8 mouse cellular contexts compared by ENCODE assay signal in the genomic region with DNA sequence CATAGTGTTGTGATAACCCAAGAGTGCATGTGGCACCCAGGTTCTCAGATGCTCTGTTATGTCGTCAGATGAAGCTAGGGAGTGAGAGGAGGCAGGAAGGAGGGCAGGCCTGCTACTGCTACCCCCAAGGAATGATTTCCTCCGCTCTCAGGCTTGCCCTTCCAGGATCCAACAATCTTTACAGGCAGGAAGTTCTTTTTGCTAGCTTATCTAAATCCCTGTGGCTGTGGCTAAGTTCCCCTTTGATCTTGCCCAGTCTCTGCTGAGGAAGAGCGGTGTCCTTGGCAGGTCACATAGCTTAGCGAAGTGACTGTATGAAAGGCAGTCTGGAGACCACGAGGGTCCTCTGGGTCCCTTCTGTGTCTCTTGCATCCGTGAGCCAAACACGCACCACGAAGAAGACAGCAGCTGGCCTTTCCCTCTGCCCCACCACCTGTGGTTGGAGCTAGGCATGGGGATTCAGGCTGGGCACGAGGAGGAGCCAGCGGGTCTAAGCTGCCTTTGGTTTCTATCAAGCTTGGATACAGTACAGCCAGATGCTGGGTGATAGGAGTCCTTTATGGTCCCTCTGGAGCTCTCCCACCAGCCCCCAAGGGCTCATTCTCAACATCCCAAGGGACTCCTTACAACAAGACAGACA. TPM values are rescaled to one million over a fixed set of nuclear protein-coding genes. Genes with fewer than 3 reads are reported as not detected.
A peak's percentile ranks its signal among the peaks of the same experiment; 100 is the strongest.
DNase-seq lines count a peak whose midpoint lies in the region; ATAC-seq and TF ChIP-seq lines count a peak whose summit lies in the region.
"Had no signal": no experiment of that assay in that cellular context is flagged by ENCODE, and none has a peak within 500 bp of the region (broad histone marks: within the 10 kb centered on the region; RNA-seq: fewer than 3 reads in every experiment).

No protein-coding gene starts in this region.

- no peaks in the 10 kb centered on the region for H3K79me2 ChIP-seq in liver, adult 2 months (ENCODE audit: control insufficient read depth, insufficient read depth, low read length)

- H3K27ac ChIP-seq in liver, adult 2 months (replicated peaks; ENCODE audit: insufficient read depth, low read depth, low read length): peak overlapping the region; percentile 29; the same call in 1 of the 2 replicates
- peak overlapping the region; percentile 72 for H3K27ac ChIP-seq in embryonic facial prominence, embryonic 10.5 days (replicated peaks)
- H3K27ac ChIP-seq in hindbrain, embryonic 13.5 days: peak overlapping the region; percentile 70; the same call in 1 of the 2 replicates
- H3K27ac ChIP-seq in midbrain, postnatal 0 days (ENCODE audit: low read depth, low read length): no peak overlapping the region; the same call in 1 of the 2 replicates
- H3K27ac ChIP-seq: kidney, postnatal 0 days had no signal

- H3K27me3 ChIP-seq in liver, adult 2 months (ENCODE audit: control insufficient read depth, insufficient read depth, low read length): no peaks in the 10 kb centered on the region
- peaks cover 21% of the 10 kb centered on the region for H3K27me3 ChIP-seq in embryonic facial prominence, embryonic 10.5 days (replicated peaks; ENCODE audit: low read depth, poor library complexity, severe bottlenecking)
- no peaks in the 10 kb centered on the region for H3K27me3 ChIP-seq in hindbrain, embryonic 13.5 days
- no peaks in the 10 kb centered on the region for H3K27me3 ChIP-seq in midbrain, postnatal 0 days (ENCODE audit: insufficient read depth, low read length)

- H3K9me3 ChIP-seq in embryonic facial prominence, embryonic 10.5 days: no peaks in the 10 kb centered on the region
- no peaks in the 10 kb centered on the region for H3K9me3 ChIP-seq in hindbrain, embryonic 13.5 days
- no peaks in the 10 kb centered on the region for H3K9me3 ChIP-seq in midbrain, postnatal 0 days (ENCODE audit: low read length)

- H3K4me3 ChIP-seq in liver, adult 2 months (ENCODE audit: insufficient read depth, low read depth, low read length): no peak overlapping the region
- H3K4me3 ChIP-seq in embryonic facial prominence, embryonic 10.5 days: no peak overlapping the region
- no peak overlapping the region for H3K4me3 ChIP-seq in hindbrain, embryonic 13.5 days
- H3K4me3 ChIP-seq in midbrain, postnatal 0 days (ENCODE audit: low read depth, low read length): no peak overlapping the region

- no peak for ATAC-seq in hindbrain, embryonic 13.5 days (ENCODE audit: low FRiP score)
- no peak for ATAC-seq in midbrain, postnatal 0 days (ENCODE audit: low FRiP score)

- DNase-seq in liver, adult 2 months (ENCODE audit: extremely low read depth, low read depth, low spot score): no peak
- no peak for DNase-seq in liver
- no peak for DNase-seq in embryonic facial prominence, embryonic 10.5 days (ENCODE audit: low spot score)
- no peak for DNase-seq in midbrain, postnatal 0 days (ENCODE audit: low spot score)
- no peak for DNase-seq in layer of hippocampus, adult 9-10 months (ENCODE audit: low spot score)
- no peak for DNase-seq in right cerebral cortex, postnatal 4 days

- TF ChIP-seq CTCF in liver, adult 2 months (IDR thresholded peaks at IDR 0.05; ENCODE audit: low read depth, low read length): no peak
- no peak for TF ChIP-seq CTCF in midbrain, postnatal 0 days (IDR thresholded peaks at IDR 0.05)

- peaks cover 10% of the 10 kb centered on the region for H3K4me1 ChIP-seq in liver, adult 2 months (ENCODE audit: control insufficient read depth, insufficient read depth, low read length)
- peaks cover 100% of the 10 kb centered on the region for H3K4me1 ChIP-seq in embryonic facial prominence, embryonic 10.5 days
- peaks cover 100% of the 10 kb centered on the region for H3K4me1 ChIP-seq in hindbrain, embryonic 13.5 days (replicated peaks)
- H3K4me1 ChIP-seq in midbrain, postnatal 0 days (ENCODE audit: insufficient read depth, low read length): peaks cover 66% of the 10 kb centered on the region

- WGBS in liver, adult 2 months: 67% methylated on average over 10 of the region's 10 CpGs
- 32% methylated on average over 10 of the region's 10 CpGs for WGBS in embryonic facial prominence, embryonic 10.5 days
- WGBS in hindbrain, embryonic 13.5 days: 42% methylated on average over 10 of the region's 10 CpGs
- 26% methylated on average over 10 of the region's 10 CpGs for WGBS in midbrain, postnatal 0 days

- no peak for TF ChIP-seq POLR2A in liver, adult 2 months (IDR thresholded peaks at IDR 0.05; ENCODE audit: extremely low read depth, insufficient read depth, low read length)

- H3K9ac ChIP-seq in liver, adult 2 months (ENCODE audit: low read depth, low read length): no peak overlapping the region
- H3K9ac ChIP-seq in hindbrain, embryonic 13.5 days: peak overlapping the region; percentile 21; the same call in 1 of the 2 replicates
- 0 out of 2 replicates have a peak overlapping the region, but pooled peaks have one; percentile 24 for H3K9ac ChIP-seq in midbrain, postnatal 0 days (replicated peaks; ENCODE audit: low read length, poor library complexity, severe bottlenecking)

- H3K4me2 ChIP-seq in hindbrain, embryonic 13.5 days: peak overlapping the region; percentile 82
- peak overlapping the region; percentile 35 for H3K4me2 ChIP-seq in midbrain, postnatal 0 days (ENCODE audit: low read depth, low read length, poor library complexity, severe bottlenecking)

- H3K36me3 ChIP-seq in liver, adult 2 months (ENCODE audit: control insufficient read depth, insufficient read depth, low read length): no peaks in the 10 kb centered on the region
- no peaks in the 10 kb centered on the region for H3K36me3 ChIP-seq in embryonic facial prominence, embryonic 10.5 days (replicated peaks)
- peaks cover 4% of the 10 kb centered on the region; the same call in 1 of the 2 replicates for H3K36me3 ChIP-seq in hindbrain, embryonic 13.5 days
- no peaks in the 10 kb centered on the region for H3K36me3 ChIP-seq in midbrain, postnatal 0 days (ENCODE audit: insufficient read depth, low read length)

RNA-seq across cellular contexts. Expression of a gene that starts 7.1 kb away (rescaled TPM):
- total RNA-seq in liver, adult 2 months (2014; rRNA removed): 0.74 and 0.94 TPM in 2 replicates
- polyA plus RNA-seq in liver, adult 2 months (2012; rRNA removed): 0.82 and 1.5 TPM in 2 replicates
- polyA plus RNA-seq in embryonic facial prominence, embryonic 10.5 days (2016; fragmentation: Nextera tagmentation; extraction: Ambion mirVana): 6.5 and 7.3 TPM in 2 replicates
- 43.7 and 44.2 TPM in 2 replicates for polyA plus RNA-seq in hindbrain, embryonic 13.5 days (2015; fragmentation: Nextera tagmentation; extraction: Ambion mirVana)
- total RNA-seq in midbrain, postnatal 0 days (2014; rRNA removed): 156 and 160 TPM in 2 replicates
- 28.1 and 32.1 TPM in 2 replicates for polyA plus RNA-seq in midbrain, postnatal 0 days (2015; fragmentation: Nextera tagmentation; extraction: Ambion mirVana)
